Mouse (Mus musculus) liver, embryonic 18 days (tissue): ENCODE results near the gene Zfp850. TPM values are rescaled to one million over a fixed set of nuclear protein-coding genes. Genes with fewer than 3 reads are reported as not detected.

Experiments
- polyA plus RNA-seq: library from polyadenylated mRNA; depleted of rRNA; stranded (reverse); fragments of >200 nt; gene quantifications from 2 replicates; pipeline ENCODE4 v1.2.3, GENCODE M21; 2012; rRNA removed

The Zfp850 gene
- polyA plus RNA-seq, result 0.45 and 0.56 TPM in 2 replicates

GRCm38 (mm10) chr7:28013549-28014444, at the start of gene Zfp850:
Gene Zfp850 (minus strand): TSS chr7:28014115.

DNA sequence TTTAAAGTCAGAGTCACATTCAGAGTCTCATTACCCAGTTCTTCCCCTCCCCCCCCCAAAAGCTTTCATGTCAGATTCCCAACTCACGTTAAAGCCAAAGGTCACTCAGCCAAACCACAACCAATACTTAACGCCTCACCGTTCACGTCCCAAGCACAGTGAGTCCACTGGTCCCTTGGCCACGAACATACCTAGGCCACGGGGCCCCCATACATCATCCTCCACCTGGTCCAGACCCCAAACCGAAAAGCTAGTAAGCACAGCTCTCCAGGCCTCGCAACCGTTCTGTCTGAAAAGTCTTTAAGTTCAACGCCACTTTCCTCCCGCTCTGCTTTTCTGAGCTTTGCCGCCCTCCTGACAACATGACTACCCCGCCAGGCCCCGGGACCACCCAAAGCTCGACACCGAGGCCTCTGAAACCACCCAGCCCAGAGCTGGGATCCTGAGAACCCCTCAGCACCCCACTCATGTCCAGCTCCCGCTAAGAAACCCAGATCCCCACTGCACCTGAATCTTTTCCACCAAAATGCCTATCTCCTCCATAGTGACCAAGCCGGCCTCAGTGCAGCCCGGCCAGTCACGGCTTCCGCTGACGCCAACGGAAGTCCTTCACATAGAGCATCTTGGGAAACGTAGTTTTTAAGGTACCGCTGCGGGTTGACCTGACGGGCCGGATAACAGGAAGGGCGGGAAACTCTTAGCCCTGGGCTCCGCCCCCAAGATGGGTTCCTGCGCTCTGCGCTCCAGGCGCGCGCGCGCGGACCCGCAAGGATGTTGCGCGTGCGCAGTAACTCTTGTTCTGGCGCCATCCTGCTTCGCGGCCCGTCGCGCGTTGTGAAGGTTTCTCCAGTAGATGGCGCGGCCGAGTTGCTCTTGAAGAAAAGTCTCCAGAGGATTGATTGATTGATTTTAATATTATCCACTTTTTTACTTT, 35.8 kb upstream of the Zfp850 start, which contains the start of gene Psmc4:
Gene Psmc4, minus strand, starts transcription at position 626 of the 934 bp plus-strand sequence.

DNA sequence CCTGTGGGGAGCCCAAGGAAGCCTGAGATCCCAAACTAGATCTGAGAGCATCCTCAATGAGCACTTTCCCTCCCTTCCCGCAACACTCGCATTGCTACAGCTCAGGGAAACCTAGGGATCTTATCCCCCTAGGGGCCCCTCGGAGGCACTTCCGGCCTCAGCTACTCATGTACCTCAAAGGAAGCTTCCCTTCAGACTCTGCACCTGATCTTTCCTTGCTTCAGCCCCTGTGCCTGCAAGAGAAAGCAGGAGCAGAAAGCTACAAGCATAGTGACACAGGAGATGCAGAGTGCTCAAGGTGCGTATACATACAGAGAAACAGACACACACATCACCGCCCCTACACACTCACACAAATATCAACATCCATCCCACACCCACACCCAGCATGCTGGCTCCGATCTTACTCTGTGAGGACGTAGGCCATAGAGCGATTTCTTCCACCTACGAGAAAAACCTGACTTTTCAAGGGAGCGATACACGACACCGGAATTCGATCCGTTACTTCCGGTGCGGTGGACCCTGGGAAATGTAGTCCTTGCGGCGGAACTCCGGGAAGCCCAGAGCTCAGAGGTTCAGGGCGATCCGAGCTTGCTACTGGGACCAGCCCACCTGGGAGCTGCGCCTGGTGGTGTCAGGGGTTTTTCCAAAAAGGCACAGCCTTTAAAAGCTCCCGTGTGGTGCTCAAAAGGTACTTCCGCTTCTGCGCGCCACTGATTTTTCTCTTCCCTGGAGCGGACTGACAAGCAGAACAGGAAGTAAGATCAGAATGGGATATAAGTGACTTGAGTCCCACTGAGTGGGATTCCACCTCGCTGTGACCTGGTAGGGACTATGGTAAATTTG, 35.0 kb downstream of the Zfp850 start, which contains the start of gene Zfp780b:
Gene Zfp780b, minus strand, starts transcription at position 489 of the 846 bp plus-strand sequence.

Other genes starting within 250 kb of the Zfp850 start
- 0.77 and 0.79 TPM in 2 replicates for gene Zfp626, start 206.9 kb downstream of the Zfp850 start, polyA plus RNA-seq
- 0.78 and 0.82 TPM in 2 replicates for gene Zfp59, start 175.5 kb downstream of the Zfp850 start, polyA plus RNA-seq
- gene Zfp607a, start 156.6 kb downstream of the Zfp850 start, polyA plus RNA-seq, result 0.60 and 0.63 TPM in 2 replicates
- 0.73 and 0.93 TPM in 2 replicates for gene Zfp974, start 84.7 kb downstream of the Zfp850 start, polyA plus RNA-seq
- gene Zfp780b, start 34.9 kb downstream of the Zfp850 start, polyA plus RNA-seq, result 1.3 TPM in 2 replicates
- 68.3 and 74.1 TPM in 2 replicates for gene Psmc4, start 36.0 kb upstream of the Zfp850 start, polyA plus RNA-seq
- gene Fcgbp, start 57.1 kb upstream of the Zfp850 start, polyA plus RNA-seq, result 0.07 and 0.29 TPM in 2 replicates
- not detected in 2 replicates for gene 9530053A07Rik, start 115.4 kb upstream of the Zfp850 start, polyA plus RNA-seq
- 116 and 129 TPM in 2 replicates for gene Fbl, start 155.6 kb upstream of the Zfp850 start, polyA plus RNA-seq
- gene Dyrk1b, start 165.4 kb upstream of the Zfp850 start, polyA plus RNA-seq, result 2.8 and 3.1 TPM in 2 replicates